Mouse (Mus musculus): ENCODE results near the gene C130060K24Rik. TPM values are rescaled to one million over a fixed set of nuclear protein-coding genes. Genes with fewer than 3 reads are reported as not detected.

Gene C130060K24Rik
- not detected in 2 replicates for polyA plus RNA-seq (2012; ENCODE audit: insufficient read depth, low replicate concordance)

DNA sequence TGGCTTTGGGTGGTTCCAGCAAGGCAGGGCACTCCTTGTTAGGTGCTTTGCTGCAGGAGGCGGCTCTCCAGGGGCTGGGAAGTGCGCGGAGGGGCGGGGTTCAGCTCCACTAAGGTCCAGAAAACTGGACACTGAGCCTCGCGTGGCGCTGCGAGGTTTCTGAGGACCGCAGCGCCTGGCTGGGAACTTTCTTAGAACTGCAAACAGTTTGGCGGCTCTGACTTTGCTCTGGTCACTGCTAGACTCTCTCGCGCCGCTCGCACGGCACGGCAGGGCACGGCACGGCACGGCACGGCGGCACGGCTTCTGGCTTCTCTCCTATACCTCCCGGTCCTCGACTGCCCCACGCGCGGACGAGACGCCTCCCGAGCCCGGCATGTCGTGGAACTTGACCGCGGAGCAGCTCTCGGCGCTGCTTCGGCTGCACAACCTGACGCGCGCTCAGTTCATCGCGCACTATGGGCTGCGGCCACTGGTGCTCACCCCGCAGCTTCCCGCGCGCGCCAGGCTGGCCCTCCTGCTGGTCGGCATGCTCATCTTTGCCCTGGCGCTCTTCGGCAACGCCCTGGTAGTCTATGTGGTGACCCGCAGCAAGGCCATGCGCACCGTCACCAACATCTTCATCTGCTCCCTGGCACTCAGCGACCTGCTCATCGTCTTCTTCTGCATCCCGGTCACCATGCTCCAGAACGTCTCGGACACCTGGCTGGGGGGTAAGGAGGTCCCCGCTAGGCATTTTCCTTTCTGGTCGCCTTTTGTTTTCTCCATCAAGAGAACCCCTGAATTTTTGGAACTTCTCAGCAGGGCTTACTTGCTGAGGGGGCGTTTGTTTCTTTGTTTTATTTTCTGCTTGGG is at the start of gene C130060K24Rik:
Gene C130060K24Rik (plus strand): TSS at position 188 of the 855 bp plus-strand sequence.
- TF ChIP-seq GATA1 (IDR thresholded peaks at IDR 0.05; ENCODE audit: borderline replicate concordance, low read length) (no peak), FLI1 (IDR thresholded peaks at IDR 0.05; ENCODE audit: low read length) (no peak)
- Histone ChIP-seq H3K4me3 (replicated peaks) (peak within 1 kb of the TSS; percentile 92), H3K9me3 (no peaks in the 10 kb centered on the region), H3K27me3 (replicated peaks) (peaks cover 19% of the 10 kb centered on the region), H3K4me1 (peaks cover 17% of the 10 kb centered on the region), H3K36me3 (replicated peaks; ENCODE audit: low read length) (no peaks in the 10 kb centered on the region)

DNA sequence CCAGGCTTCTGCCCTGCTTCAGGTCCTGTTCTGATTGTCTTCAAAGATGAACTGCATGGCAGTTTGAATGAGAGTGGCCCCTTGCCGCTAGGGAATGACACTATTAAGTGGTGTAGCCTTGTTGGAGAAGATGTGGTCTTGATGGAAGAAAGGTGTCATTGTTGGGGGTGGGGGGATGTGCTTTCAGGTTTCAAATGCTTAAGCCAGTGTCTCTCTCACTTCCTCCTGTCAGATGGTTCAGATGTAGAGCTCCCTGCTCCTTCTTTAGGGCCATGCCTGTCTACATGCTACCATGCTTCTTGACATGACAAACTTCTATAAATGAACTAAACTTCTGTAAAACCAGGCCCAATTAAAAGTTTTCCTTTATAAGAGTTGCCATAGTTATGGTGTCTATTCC is 46.7 kb upstream of the C130060K24Rik start:
- H3K27me3 ChIP-seq (replicated peaks), result no peaks in the 10 kb centered on the region
- no peaks in the 10 kb centered on the region for H3K9me3 ChIP-seq
- H3K4me3 ChIP-seq (replicated peaks), result no peak overlapping the region
- peaks cover 5% of the 10 kb centered on the region for H3K4me1 ChIP-seq
- no peak for TF ChIP-seq GATA1 (IDR thresholded peaks at IDR 0.05; ENCODE audit: borderline replicate concordance, low read length)
- no peak for TF ChIP-seq FLI1 (IDR thresholded peaks at IDR 0.05; ENCODE audit: low read length)
- no peaks in the 10 kb centered on the region for H3K36me3 ChIP-seq (replicated peaks; ENCODE audit: low read length)

DNA sequence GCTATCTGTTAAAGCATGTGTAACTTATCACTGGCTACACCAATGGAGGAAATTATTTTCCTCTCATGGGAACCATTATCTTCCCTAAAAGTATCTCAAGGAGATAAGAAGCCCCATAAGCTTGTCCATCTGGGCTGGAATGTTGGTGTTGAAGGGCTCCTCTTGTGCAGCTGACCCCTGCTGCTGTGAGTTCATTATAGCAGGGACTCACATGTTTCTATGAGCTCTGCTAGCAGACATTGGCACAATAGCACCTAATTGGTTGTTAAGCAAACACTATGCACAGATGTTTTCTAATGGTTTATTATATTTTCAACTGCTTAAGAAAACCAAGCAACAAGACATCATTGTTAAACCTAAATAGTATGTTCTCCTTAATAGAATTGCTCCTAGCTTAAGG is 41.5 kb upstream of the C130060K24Rik start:
- H3K9me3 ChIP-seq, result no peaks in the 10 kb centered on the region
- TF ChIP-seq GATA1 (IDR thresholded peaks at IDR 0.05; ENCODE audit: borderline replicate concordance, low read length) (no peak), FLI1 (IDR thresholded peaks at IDR 0.05; ENCODE audit: low read length) (no peak)
- no peaks in the 10 kb centered on the region for H3K36me3 ChIP-seq (replicated peaks; ENCODE audit: low read length)
- H3K27me3 ChIP-seq (replicated peaks), result no peaks in the 10 kb centered on the region
- H3K4me1 ChIP-seq, result no peaks in the 10 kb centered on the region
- H3K4me3 ChIP-seq (replicated peaks), result no peak overlapping the region

DNA sequence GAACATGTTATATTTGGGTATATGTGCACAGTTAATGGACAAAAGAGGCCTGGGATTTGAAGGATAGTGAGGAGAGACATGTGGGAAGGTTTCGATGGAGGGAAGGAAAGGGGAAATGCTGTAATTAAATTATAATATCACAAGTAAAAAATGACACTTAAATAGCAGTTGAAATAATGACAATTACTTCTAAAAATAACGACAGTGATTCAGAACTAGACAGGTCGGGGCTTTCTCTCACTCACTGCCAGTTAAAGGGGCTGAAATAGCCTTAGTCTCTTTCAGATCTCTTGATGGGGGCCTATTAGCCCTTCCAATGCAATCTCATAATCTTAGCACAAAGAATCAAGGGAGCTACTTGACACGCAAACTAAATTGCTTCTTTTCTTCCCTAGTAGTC is 39.5 kb upstream of the C130060K24Rik start:
- TF ChIP-seq GATA1 (IDR thresholded peaks at IDR 0.05; ENCODE audit: borderline replicate concordance, low read length) (no peak), FLI1 (IDR thresholded peaks at IDR 0.05; ENCODE audit: low read length) (no peak)
- no peak overlapping the region for H3K4me3 ChIP-seq (replicated peaks)
- H3K4me1 ChIP-seq, result no peaks in the 10 kb centered on the region
- H3K36me3 ChIP-seq (replicated peaks; ENCODE audit: low read length), result no peaks in the 10 kb centered on the region
- H3K9me3 ChIP-seq, result no peaks in the 10 kb centered on the region
- no peaks in the 10 kb centered on the region for H3K27me3 ChIP-seq (replicated peaks)

DNA sequence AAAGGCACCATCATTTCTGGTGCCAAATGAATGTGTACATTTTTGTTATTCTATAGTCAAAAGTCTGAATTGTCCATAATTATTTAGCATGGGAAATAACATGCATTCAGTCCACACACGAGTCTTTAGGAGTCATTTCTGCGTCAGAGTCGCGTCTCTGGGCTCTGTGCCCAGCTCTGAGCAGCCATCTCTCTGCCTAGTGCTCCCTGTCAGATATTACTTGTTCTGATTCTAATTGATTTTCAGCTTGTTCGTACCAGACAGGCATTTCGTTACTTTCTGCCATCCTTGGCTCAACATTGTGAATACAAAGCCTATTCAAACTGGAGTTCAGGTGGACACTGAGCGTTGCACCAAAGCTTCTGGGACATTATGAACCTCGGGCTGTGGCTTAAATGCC is 33.2 kb upstream of the C130060K24Rik start:
- TF ChIP-seq GATA1 (IDR thresholded peaks at IDR 0.05; ENCODE audit: borderline replicate concordance, low read length) (no peak), FLI1 (IDR thresholded peaks at IDR 0.05; ENCODE audit: low read length) (no peak)

DNA sequence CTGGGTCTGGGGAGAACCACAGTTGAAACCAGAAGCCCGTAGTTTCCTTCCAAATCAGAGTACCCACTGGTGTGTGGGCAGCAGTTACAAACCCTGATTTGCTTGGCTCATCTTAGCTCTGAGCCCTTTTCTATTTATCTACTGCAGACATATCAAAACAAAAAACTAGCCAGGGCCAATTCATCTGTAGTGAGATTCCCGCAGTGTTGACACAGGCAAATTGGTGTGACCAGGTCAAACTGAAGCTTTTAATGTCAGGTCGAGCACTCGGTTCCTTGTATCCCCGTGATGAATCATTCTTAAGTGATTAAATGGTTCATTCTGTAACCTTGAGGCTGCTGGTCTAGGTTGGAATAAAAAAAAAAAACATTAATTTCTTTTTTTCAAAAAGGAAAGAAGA is 32.6 kb upstream of the C130060K24Rik start:
- H3K27me3 ChIP-seq (replicated peaks), result no peaks in the 10 kb centered on the region
- H3K4me3 ChIP-seq (replicated peaks), result no peak overlapping the region
- no peaks in the 10 kb centered on the region for H3K9me3 ChIP-seq
- no peaks in the 10 kb centered on the region for H3K4me1 ChIP-seq
- H3K36me3 ChIP-seq (replicated peaks; ENCODE audit: low read length), result no peaks in the 10 kb centered on the region
- TF ChIP-seq GATA1 (IDR thresholded peaks at IDR 0.05; ENCODE audit: borderline replicate concordance, low read length) (no peak), FLI1 (IDR thresholded peaks at IDR 0.05; ENCODE audit: low read length) (no peak)

More for the DNA sequence above, 33.2 kb upstream of the C130060K24Rik start:
- Histone ChIP-seq H3K4me3 (replicated peaks) (no peak overlapping the region), H3K4me1 (no peaks in the 10 kb centered on the region), H3K36me3 (replicated peaks; ENCODE audit: low read length) (no peaks in the 10 kb centered on the region), H3K27me3 (replicated peaks) (no peaks in the 10 kb centered on the region), H3K9me3 (no peaks in the 10 kb centered on the region)

DNA sequence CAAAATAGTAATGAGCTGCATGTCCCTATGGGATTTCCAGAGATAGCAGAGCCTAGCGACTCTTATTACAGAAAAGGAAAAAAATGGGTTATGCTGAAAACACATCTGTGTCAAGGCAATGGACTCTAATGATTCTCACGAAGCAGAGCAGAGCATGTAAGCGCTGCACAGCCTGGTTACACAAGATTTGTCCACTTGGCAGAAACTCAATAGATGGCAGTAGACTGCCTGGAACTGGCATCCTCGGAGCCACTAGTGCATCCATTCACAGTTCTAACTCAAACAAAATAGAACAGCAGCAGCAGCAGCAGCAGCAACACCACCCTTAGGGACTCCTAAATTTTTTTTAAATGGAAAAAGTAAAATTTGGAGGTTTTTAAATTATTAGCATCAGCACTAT is 29.3 kb upstream of the C130060K24Rik start:
- Histone ChIP-seq H3K36me3 (replicated peaks; ENCODE audit: low read length) (no peaks in the 10 kb centered on the region), H3K4me1 (no peaks in the 10 kb centered on the region), H3K4me3 (replicated peaks) (no peak overlapping the region), H3K27me3 (replicated peaks) (no peaks in the 10 kb centered on the region), H3K9me3 (no peaks in the 10 kb centered on the region)
- TF ChIP-seq GATA1 (IDR thresholded peaks at IDR 0.05; ENCODE audit: borderline replicate concordance, low read length), result no peak

DNA sequence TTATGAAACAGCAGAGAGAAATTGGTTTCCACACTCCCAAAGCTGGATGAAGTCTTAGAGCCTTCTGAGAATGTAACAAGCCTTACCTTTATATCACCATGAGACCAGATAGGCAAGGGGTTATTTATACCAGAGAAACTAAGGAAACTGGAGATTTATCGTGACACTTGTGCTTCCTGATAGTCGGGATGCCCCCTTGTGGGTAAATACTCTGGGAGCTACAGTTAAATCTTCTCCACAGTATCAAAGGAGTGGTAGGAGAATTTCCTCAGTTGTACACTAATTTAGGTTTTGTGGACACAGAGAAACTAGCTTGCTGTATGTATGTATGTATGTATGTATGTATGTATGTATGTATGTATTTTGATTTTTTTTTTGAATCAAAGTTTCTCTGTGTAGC is 5.0 kb upstream of the C130060K24Rik start:
- H3K4me3 ChIP-seq (replicated peaks), result no peak overlapping the region
- 0 out of 2 replicates have a peak, but pooled peaks cover 3% of the 10 kb centered on the region for H3K9me3 ChIP-seq
- no peak for TF ChIP-seq FLI1 (IDR thresholded peaks at IDR 0.05; ENCODE audit: low read length)
- no peak for TF ChIP-seq GATA1 (IDR thresholded peaks at IDR 0.05; ENCODE audit: borderline replicate concordance, low read length)
- H3K27me3 ChIP-seq (replicated peaks), result peaks cover 6% of the 10 kb centered on the region
- H3K36me3 ChIP-seq (replicated peaks; ENCODE audit: low read length), result no peaks in the 10 kb centered on the region
- H3K4me1 ChIP-seq, result peaks cover 10% of the 10 kb centered on the region

DNA sequence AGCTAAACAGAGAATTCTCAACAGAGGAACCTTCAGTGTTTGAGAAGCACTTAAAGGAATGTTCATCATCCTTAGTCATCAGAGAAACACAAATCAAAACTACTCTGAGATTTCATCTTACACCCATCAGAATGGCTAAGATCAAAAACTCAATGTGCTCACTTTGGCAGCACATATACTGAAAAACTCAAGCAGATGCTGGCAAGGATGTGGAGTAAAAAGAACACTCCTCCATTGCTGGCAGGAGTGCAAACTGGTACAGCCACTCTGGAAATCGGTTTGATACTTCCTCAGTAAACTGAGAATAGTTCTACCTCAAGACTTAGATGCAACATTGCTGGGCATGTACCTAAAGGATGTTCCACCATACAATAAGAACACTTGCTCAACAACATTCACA is 41.0 kb downstream of the C130060K24Rik start:
- H3K4me3 ChIP-seq (replicated peaks), result no peak overlapping the region
- no peaks in the 10 kb centered on the region for H3K4me1 ChIP-seq
- TF ChIP-seq FLI1 (IDR thresholded peaks at IDR 0.05; ENCODE audit: low read length) (no peak), GATA1 (IDR thresholded peaks at IDR 0.05; ENCODE audit: borderline replicate concordance, low read length) (no peak)
- no peaks in the 10 kb centered on the region for H3K9me3 ChIP-seq
- no peaks in the 10 kb centered on the region for H3K27me3 ChIP-seq (replicated peaks)
- no peaks in the 10 kb centered on the region for H3K36me3 ChIP-seq (replicated peaks; ENCODE audit: low read length)

DNA sequence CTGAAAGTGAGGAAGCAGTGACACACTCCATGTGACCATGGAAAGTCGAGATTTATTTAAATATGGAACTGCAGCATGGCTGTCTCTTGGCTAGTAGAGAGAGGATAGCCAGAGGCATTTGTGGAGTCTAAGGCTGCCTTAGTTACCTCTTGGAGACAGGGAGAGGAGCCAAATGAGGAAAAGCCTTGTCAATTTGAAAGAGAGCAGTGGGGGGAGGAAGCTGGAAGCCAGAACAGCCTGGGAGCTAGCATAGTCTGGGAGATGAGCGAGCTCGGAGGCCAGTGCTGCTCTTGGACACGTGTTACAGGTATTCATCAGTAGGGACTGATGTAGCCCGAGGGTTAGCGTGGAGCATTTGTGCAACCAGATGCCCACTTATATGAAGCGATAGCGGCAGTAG is 46.2 kb downstream of the C130060K24Rik start:
- Histone ChIP-seq H3K36me3 (replicated peaks; ENCODE audit: low read length) (no peaks in the 10 kb centered on the region), H3K4me1 (no peaks in the 10 kb centered on the region), H3K27me3 (replicated peaks) (no peaks in the 10 kb centered on the region), H3K9me3 (no peaks in the 10 kb centered on the region), H3K4me3 (replicated peaks) (no peak overlapping the region)
- TF ChIP-seq FLI1 (IDR thresholded peaks at IDR 0.05; ENCODE audit: low read length) (no peak), GATA1 (IDR thresholded peaks at IDR 0.05; ENCODE audit: borderline replicate concordance, low read length) (no peak)
